Mouse (Mus musculus): Measurements from ENCODE around the gene Scube1.

Scube1 gene

DNA sequence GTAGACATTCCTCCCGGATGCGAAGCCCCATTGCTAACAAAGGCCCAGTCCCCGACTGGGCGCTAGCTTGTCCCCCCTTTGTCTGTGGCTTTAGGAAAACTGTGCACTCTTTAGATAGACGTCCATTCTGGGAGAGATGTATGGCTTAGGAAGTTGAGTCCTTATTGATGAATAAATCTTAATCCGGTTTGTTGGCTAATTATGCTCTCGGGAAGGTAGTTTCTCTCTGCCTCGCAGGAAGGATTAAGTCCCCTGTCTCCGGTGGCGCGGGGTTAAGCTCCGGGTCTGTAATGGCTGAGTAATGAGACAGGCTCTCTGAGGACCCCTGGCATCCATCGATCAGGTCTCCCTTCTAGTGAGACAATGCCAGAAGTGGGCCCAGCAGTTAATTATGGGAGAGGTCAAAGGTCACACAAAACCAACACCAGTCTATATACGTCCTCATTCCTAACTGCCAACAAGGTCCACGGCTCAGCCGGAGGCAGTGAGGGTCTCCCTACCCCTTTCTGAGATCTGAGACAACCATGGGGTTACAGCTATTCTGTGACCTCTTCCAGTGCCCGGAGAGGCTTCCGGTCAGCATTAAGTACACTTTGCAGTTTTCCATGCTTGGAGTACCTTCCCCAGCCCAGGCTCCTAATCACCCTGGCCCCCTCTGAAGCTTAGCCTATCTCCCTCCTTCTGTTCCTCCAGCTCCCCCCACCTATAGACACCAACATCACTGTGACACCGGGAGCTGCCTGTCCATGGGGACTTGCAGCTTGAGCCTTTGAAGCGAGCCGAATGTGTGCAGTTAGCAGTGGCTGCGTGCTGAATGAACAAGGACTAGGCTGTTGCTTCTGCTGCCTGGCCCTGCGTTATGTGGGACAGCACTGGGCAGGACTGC, 14.7 kb downstream of the Scube1 start:
- no peak for DNase-seq (ENCODE audit: low spot score)

DNA sequence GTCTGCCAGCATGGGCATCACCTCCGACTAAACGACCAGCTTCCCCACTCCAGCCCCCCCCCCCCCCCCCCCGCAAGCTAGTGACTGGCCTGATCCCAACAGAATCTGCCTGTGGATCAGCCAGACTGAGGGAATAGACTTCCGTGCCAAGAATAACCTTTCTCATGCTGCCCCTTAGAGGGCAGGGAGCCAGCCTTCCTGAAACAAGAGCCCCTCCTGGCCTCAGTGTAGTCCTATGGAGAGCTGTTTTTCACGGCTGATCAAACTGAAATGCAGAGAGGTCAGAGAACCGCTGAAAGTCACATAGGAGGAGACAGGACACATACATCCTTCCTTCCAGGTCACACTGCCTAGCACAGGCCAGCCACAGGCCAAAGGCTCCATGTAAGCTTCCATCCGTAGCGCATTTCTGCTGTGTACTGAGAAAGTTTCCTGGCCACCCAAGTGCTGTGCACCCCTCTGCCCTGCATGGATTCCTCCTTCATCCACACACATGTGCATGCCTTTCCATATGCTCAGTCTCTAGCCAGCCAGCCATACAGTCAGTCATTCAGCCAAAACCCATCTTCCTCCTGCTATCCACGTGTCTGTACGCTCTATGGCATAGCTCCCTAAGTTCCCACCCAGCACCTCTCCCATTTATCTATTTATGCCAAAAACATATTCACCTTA, 18.2 kb downstream of the Scube1 start:
- no peak for DNase-seq (ENCODE audit: low spot score)

GRCm38 (mm10) chr15:83700593-83700923, 24.3 kb downstream of the Scube1 start:
- no peak for DNase-seq (ENCODE audit: low spot score)

- no peak for DNase-seq (ENCODE audit: low spot score)
These were observed 24.8 kb downstream of the Scube1 start for GRCm38 (mm10) chr15:83699834-83700592.

- no peak for DNase-seq (ENCODE audit: low spot score)
These were observed 25.5 kb downstream of the Scube1 start for GRCm38 (mm10) chr15:83699132-83699833.

DNA sequence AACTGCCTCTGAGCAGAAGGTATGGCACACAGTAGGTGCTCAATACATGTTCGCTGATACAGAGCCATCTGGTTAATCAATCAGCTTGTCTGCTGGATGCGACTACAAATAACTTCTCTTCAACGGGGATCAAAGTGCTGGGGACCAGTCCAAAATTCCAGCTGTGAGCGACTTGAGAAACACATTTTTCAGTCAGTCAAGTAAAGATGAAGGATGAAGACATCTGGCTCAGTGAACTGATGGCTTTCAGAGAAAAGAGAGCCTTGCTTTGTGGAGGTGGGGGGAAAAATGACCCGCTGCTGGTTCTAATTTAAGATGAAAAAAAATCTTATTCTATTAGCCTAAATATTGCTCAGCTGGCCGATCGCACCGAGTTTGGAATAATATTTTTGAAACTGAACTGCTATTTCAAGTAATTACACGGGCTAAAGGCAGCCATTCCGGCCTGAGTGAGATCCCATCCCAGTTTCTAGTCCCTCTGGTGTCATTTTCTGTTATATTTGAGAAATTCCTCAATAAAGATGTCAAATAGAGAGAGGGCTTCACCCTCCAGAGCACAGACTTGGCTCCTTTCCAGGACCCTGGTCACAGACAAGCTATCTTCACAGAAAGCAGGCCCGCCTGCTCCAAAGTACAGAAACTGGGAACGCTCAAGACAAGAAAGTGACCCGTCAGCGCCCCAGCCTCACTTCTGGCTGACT, 28.0 kb downstream of the Scube1 start:
- no peak for DNase-seq (ENCODE audit: low spot score)

DNA sequence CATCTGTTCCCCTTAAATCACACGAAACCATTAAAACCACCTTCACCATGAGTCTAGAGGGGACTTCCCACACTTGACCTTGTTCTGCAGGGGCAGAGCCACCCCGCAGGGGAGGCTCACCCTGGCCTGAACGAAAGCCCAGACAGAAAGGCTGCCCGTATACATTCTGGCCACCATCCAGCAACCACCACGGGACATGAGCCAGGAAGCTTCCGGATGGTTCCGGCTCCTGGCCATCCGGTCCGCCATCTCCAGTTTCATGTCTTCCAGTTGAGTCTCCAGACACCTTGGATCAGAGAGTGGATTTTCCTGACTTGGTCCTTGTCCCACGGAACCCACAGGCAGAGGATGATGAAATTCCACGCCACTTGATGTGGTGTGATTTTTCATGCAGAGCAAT, 29.7 kb downstream of the Scube1 start:
- no peak for DNase-seq (ENCODE audit: low spot score)

DNA sequence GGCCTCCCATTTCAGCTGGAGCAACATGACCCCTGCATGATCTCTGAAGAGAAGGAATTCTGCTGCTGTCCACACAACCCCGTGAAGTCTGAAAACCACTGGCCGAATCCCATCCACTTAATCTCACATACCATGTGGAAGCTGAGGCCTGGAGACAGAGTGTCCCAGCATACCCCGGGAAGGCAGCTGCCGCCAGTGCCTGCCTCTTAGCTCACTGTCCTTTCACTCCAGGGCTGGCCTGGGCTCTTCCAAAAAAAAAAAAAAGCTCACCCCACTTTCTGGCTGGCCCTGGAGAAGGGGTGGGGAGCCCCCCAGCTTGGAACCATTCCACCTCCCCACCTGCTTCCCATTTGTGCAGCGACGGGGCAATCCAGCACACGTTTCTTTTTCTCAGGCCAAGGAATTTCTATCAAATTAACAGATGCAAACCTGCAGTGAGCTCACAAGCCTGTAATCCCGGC, 32.9 kb downstream of the Scube1 start:
- DNase-seq (ENCODE audit: low spot score): no peak

GRCm38 (mm10) chr15:83689946-83690345, 34.9 kb downstream of the Scube1 start:
- DNase-seq (ENCODE audit: low spot score): no peak

DNA sequence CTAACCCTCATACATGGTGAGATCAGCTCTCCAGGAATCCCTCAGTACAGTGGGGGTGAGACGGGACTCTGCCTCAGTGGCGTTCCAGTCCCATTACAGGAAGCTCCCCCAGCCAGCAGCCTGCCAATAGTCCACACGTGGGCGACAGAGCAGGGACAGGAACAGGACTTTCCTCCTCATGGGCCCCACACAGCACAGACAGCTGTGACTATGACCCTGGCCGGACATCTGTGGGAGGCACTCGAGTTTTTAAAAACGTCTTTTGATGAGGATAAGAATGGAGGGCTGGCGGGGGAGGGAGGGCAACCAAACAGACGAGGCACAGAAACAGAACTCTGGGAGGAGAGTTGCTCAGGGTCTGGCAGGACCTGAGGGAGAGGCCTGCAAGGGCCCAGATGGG, 38.2 kb downstream of the Scube1 start:
- no peak for DNase-seq (ENCODE audit: low spot score)

- DNase-seq (ENCODE audit: low spot score): no peak
These were observed 38.9 kb downstream of the Scube1 start for GRCm38 (mm10) chr15:83685950-83686349.

GRCm38 (mm10) chr15:83683051-83683561, 41.7 kb downstream of the Scube1 start:
- DNase-seq (ENCODE audit: low spot score): no peak

- no peak for DNase-seq (ENCODE audit: low spot score)
These were observed 44.5 kb downstream of the Scube1 start for GRCm38 (mm10) chr15:83680300-83680699.

DNA sequence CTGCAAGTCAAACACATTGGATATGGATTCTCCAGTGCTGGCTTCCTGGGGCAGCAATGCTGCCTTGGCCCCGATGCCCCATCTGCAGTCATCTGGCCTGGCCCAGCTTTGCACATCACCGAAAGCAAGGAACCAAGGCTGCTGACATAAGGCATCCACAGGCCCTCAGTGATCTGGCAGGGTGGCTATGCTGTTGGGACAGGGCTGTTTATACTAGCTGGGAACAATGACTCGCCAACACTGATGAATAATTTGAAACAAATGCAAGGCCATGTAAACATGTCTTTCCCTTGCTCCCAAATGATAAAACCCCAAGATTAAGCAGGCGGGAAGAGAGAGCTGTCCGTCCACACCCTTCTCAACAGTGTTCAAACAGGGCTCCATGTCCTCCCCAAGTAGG, 45.1 kb downstream of the Scube1 start:
- no peak for DNase-seq (ENCODE audit: low spot score)

- DNase-seq (ENCODE audit: low spot score): no peak
These were observed 46.2 kb downstream of the Scube1 start for GRCm38 (mm10) chr15:83678606-83679005.

DNA sequence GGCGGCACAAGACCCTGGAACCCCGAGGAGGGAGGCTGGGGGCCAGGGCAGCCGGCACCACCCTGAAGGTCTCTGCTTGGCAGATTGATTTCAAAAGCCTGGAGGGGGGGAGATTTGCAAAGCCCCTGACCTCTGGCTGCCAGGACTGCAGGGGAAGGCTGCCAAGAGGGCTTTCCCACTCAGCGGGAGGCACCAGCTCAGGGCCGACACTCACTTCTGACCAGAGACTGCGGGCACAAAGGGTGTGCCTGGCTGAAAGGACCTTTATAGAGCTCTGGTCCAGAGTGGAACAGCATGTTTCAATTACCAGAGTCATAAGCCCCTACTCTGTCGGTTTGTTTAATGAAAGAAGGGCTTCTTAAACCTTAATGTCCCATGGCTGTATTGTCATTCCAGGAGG, 46.7 kb downstream of the Scube1 start:
- no peak for DNase-seq (ENCODE audit: low spot score)

GRCm38 (mm10) chr15:83677098-83677497, 47.7 kb downstream of the Scube1 start:
- DNase-seq (ENCODE audit: low spot score): no peak

DNA sequence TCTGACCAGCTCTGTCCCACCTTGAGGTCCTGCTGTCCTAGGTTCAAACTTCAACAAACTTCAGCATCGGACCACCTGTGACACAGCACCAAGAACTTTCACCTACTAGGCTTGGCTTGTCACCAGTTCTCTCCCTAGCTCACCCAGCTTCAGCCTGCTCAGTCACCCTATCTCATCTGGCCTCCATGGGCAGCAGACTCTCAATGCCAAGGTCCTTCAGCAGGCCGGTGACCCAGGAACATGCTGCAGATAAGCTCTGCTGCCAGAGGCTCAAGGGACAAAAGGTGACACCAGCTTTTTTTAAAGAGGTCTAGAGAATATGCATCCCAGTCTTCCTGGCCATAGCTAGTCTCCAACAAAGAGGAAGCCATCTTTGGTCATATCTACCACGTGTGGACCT, 48.5 kb downstream of the Scube1 start:
- DNase-seq (ENCODE audit: low spot score): no peak

DNA sequence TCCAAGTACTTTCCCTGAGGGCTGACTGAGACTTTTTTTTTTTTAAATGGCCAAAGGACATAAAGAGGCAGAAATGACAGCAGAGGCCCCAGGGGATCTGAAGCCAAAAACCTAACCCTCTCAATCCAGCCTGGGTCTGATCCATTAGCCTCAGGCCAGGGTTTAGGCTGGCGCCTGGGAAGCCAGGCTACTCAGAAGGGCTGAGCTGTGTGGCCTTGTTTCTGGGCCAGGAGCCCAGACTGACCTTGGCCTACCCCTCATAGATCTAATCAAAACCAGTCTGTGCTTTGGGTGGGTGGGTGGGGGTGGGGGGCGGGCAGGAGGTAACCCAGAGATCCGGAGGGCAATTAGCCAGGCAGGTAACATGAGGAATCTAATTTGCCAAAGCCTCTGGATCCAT, 51.2 kb downstream of the Scube1 start:
- no peak for DNase-seq (ENCODE audit: low spot score)

DNA sequence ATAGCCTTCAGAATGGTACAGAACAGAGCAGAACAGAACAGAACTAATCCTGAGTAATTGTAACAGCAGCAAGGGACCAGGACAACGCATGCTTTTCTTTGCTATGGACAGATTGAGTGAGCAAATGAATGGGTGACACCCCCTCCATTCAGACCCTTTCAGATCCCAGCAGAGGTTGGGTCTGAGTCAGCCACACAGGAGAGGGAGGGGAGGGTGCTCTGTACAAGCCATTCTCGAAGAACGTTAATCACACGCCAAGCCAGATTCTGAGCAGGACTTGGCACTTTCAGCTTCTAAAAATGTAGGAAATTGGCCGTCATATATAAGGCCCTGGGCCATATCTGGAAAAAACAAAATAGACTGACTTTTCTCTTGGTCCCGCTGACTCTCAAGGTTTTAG, 57.3 kb downstream of the Scube1 start:
- DNase-seq (ENCODE audit: low spot score): no peak

DNA sequence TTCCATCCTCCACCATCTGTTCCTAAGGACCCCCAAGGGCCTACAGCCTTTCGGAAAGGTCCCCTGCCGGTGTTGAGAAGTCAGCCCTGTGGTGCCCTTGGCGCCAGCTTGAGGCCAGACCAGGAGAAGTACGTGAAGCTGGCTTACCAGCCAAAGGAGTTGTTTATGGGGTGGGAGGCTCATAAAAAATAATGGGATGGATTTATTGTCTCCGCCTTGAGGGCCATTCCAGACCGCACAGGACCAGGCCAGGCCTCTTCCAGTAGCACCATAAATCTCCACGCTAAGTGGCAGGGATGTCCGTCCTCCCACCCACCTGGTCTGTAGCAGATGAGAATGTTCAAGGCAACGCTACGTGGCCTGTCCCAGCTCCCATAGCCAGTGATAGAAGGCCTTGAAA, 58.4 kb downstream of the Scube1 start:
- no peak for DNase-seq (ENCODE audit: low spot score)

Measured in layer of hippocampus, adult 9-10 months (tissue).